Mouse (Mus musculus): ENCODE measurements around the gene Gm14569. TPM values are rescaled to one million over a fixed set of nuclear protein-coding genes. Genes with fewer than 3 reads are reported as not detected.

The Gm14569 gene
- polyA plus RNA-seq, 1 experiment = not detected

DNA sequence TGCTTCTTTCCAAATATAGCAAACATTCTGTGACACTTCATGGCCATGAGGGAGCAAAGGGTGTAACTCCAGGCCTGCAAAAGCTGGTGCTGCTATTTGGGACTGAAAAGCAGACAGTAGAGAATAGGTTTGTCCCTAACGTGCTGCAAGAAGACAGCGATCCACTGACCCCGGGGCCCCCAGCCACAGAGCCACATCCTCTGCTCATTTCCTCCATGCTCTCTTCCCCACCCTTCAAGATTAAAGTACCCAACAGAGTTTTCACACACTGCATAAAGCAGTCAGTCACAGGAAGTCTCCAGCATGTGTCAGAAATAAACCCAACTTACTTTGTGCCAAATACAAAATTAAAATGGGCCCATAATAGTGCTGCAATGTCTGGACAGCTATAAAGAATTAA lies 16.8 kb downstream of the Gm14569 start:
- 84% methylated on average over 3 of the region's 3 CpGs for WGBS
- no peaks in the 10 kb centered on the region for H3K4me1 ChIP-seq (ENCODE audit: control insufficient read depth, insufficient read depth, low read length)
- no peak overlapping the region for H3K27ac ChIP-seq (ENCODE audit: insufficient read depth, low read depth, low read length)
- TF ChIP-seq CTCF (IDR thresholded peaks at IDR 0.05; ENCODE audit: insufficient read depth, low read depth, low read length) = no peak
- TF ChIP-seq POLR2A (IDR thresholded peaks at IDR 0.05; ENCODE audit: insufficient read depth, low read depth, low read length) = no peak
- H3K4me3 ChIP-seq (ENCODE audit: insufficient read depth, low read depth, low read length) = no peak overlapping the region

DNA sequence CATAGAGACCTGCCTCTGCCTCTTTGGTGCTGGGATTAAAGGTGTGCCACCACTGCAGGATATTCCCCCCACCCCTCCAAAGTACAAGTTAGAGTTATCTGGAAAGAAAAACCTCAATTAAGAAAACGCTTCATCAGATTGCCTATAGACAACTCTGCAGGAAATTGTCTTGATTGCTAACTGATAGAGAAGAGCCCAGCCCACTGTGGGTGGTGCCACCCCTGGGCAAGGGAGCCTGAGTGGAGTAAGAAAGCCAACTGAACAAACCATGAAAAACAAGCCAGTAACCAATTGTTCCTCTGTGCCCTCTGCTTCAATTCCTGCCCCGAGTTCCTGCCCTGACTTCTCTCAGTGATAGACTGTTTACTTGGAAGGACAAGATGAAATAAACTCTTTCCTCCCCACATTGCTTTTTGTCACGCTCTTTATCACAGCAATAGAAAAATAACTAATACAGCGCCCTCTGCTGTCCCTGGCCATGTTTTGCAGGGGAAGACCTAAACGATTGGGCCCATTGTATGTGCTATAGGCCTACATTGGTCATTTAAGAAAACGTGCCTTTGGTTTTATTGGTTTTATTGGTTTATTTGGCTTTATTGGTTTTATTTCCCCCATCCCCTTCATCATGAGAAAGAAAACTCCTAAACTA lies 17.4 kb downstream of the Gm14569 start:
- WGBS = 62% methylated on average over 6 of the region's 6 CpGs
- Histone ChIP-seq H3K4me3 (ENCODE audit: insufficient read depth, low read depth, low read length) (no peak overlapping the region), H3K27ac (ENCODE audit: insufficient read depth, low read depth, low read length) (no peak overlapping the region), H3K4me1 (ENCODE audit: control insufficient read depth, insufficient read depth, low read length) (no peaks in the 10 kb centered on the region)
- no peak for TF ChIP-seq POLR2A (IDR thresholded peaks at IDR 0.05; ENCODE audit: insufficient read depth, low read depth, low read length)
- no peak for TF ChIP-seq CTCF (IDR thresholded peaks at IDR 0.05; ENCODE audit: insufficient read depth, low read depth, low read length)

GRCm38 (mm10) chrX:36456031-36456430 lies 35.6 kb downstream of the Gm14569 start:
- no peak for TF ChIP-seq CTCF (IDR thresholded peaks at IDR 0.05; ENCODE audit: insufficient read depth, low read depth, low read length)
- TF ChIP-seq POLR2A (IDR thresholded peaks at IDR 0.05; ENCODE audit: insufficient read depth, low read depth, low read length) = no peak
- H3K4me3 ChIP-seq (ENCODE audit: insufficient read depth, low read depth, low read length) = no peak overlapping the region
- 13% methylated on average over 1 of the region's 1 CpGs for WGBS
- H3K27ac ChIP-seq (ENCODE audit: insufficient read depth, low read depth, low read length) = no peak overlapping the region
- H3K4me1 ChIP-seq (ENCODE audit: control insufficient read depth, insufficient read depth, low read length) = no peaks in the 10 kb centered on the region

DNA sequence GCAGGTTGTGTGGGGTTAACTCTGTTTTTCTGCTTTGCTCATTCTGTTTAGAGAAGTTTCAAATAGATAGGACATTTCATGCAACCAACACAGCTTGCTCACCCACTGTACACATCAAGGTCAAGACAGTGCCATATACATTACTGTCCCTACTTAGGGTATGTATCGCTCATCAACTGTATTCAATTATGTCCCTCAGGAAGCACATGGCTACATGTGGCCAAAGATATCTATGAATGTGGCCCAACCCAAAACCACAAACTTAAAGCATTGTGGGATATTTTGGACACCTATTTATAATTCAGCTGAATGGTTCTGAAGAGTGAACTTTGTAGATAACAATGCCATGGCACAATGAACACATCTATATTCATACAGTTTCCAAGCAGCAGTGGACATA lies 53.7 kb downstream of the Gm14569 start:
- Histone ChIP-seq H3K27ac (ENCODE audit: insufficient read depth, low read depth, low read length) (no peak overlapping the region), H3K4me3 (ENCODE audit: insufficient read depth, low read depth, low read length) (no peak overlapping the region), H3K4me1 (ENCODE audit: control insufficient read depth, insufficient read depth, low read length) (no peaks in the 10 kb centered on the region)
- 88% methylated on average over 1 of the region's 1 CpGs for WGBS
- TF ChIP-seq POLR2A (IDR thresholded peaks at IDR 0.05; ENCODE audit: insufficient read depth, low read depth, low read length) = no peak
- no peak for TF ChIP-seq CTCF (IDR thresholded peaks at IDR 0.05; ENCODE audit: insufficient read depth, low read depth, low read length)

GRCm38 (mm10) chrX:36434993-36435392 lies 56.6 kb downstream of the Gm14569 start:
- no peak overlapping the region for H3K27ac ChIP-seq (ENCODE audit: insufficient read depth, low read depth, low read length)
- no peak for TF ChIP-seq POLR2A (IDR thresholded peaks at IDR 0.05; ENCODE audit: insufficient read depth, low read depth, low read length)
- TF ChIP-seq CTCF (IDR thresholded peaks at IDR 0.05; ENCODE audit: insufficient read depth, low read depth, low read length) = no peak
- H3K4me3 ChIP-seq (ENCODE audit: insufficient read depth, low read depth, low read length) = no peak overlapping the region
- no peaks in the 10 kb centered on the region for H3K4me1 ChIP-seq (ENCODE audit: control insufficient read depth, insufficient read depth, low read length)
- WGBS = 47% methylated on average over 6 of the region's 6 CpGs

DNA sequence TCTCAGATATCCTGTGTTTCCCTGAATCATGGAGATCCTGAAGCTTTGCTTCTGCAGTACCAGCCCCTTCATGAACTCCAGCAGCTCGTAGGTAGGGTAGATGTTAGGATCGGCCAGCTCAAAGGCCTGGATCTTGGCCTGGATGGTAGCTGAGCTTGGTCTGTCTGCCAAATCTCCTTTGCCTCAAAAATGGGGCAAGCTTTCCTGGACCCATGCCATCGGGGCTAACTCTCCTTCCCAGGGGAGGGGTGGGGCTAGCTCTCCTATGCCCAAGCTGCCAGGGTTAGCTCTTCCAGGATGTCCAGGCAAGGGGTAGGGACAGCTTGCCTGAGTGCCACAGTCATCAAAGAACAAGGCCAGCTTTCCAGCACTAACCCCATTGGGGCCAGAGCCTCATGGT lies 72.5 kb downstream of the Gm14569 start:
- WGBS = 60% methylated on average over 3 of the region's 3 CpGs
- no peak overlapping the region for H3K27ac ChIP-seq (ENCODE audit: insufficient read depth, low read depth, low read length)

GRCm38 (mm10) chrX:36402316-36402715 lies 89.3 kb downstream of the Gm14569 start:
- WGBS = 59% methylated on average over 6 of the region's 6 CpGs
- no peak overlapping the region for H3K27ac ChIP-seq (ENCODE audit: insufficient read depth, low read depth, low read length)
- H3K4me3 ChIP-seq (ENCODE audit: insufficient read depth, low read depth, low read length) = no peak overlapping the region
- H3K4me1 ChIP-seq (ENCODE audit: control insufficient read depth, insufficient read depth, low read length) = no peaks in the 10 kb centered on the region
- TF ChIP-seq POLR2A (IDR thresholded peaks at IDR 0.05; ENCODE audit: insufficient read depth, low read depth, low read length) (no peak), CTCF (IDR thresholded peaks at IDR 0.05; ENCODE audit: insufficient read depth, low read depth, low read length) (no peak)

More for the DNA sequence above, 72.5 kb downstream of the Gm14569 start:
- no peak for TF ChIP-seq POLR2A (IDR thresholded peaks at IDR 0.05; ENCODE audit: insufficient read depth, low read depth, low read length)
- TF ChIP-seq CTCF (IDR thresholded peaks at IDR 0.05; ENCODE audit: insufficient read depth, low read depth, low read length) = no peak
- no peaks in the 10 kb centered on the region for H3K4me1 ChIP-seq (ENCODE audit: control insufficient read depth, insufficient read depth, low read length)
- H3K4me3 ChIP-seq (ENCODE audit: insufficient read depth, low read depth, low read length) = no peak overlapping the region

DNA sequence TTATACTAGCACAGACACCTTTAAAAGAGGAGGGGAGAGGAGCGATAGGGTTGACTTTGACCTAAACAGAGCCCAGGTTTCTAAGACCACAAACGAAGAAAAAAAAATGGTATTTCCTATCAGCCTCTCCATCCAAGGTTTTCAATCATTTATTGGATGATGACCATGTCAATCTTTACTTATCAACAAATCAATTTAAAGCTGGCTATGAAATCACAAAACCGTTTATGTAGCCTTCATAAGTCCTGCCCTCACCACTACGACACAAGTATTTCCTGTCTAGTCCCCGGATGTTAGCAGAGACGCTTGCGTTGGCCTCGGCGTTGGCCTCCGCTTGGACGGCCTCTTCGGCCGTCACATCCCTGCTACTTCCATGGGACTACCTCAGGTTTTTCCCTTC lies 90.7 kb downstream of the Gm14569 start, which contains the start of gene Gm6268:
Gene Gm6268 (plus strand): TSS at position 301 of the 400 bp plus-strand sequence.
- Histone ChIP-seq H3K4me3 (ENCODE audit: insufficient read depth, low read depth, low read length) (no peak within 1 kb of the TSS), H3K27ac (ENCODE audit: insufficient read depth, low read depth, low read length) (no peak within 1 kb of the TSS), H3K4me1 (ENCODE audit: control insufficient read depth, insufficient read depth, low read length) (no peaks in the 10 kb centered on the region)
- TF ChIP-seq CTCF (IDR thresholded peaks at IDR 0.05; ENCODE audit: insufficient read depth, low read depth, low read length) (no peak), POLR2A (IDR thresholded peaks at IDR 0.05; ENCODE audit: insufficient read depth, low read depth, low read length) (no peak)
- WGBS = 92% methylated on average over 13 of the region's 13 CpGs

- no peak overlapping the region for H3K4me3 ChIP-seq (ENCODE audit: insufficient read depth, low read depth, low read length)
- 0 out of 2 replicates have a peak, but pooled peaks cover 3% of the 10 kb centered on the region for H3K4me1 ChIP-seq (ENCODE audit: control insufficient read depth, insufficient read depth, low read length)
- no peak overlapping the region for H3K27ac ChIP-seq (ENCODE audit: insufficient read depth, low read depth, low read length)
- WGBS = 32% methylated on average over 6 of the region's 6 CpGs
- TF ChIP-seq POLR2A (IDR thresholded peaks at IDR 0.05; ENCODE audit: insufficient read depth, low read depth, low read length) = no peak
- no peak for TF ChIP-seq CTCF (IDR thresholded peaks at IDR 0.05; ENCODE audit: insufficient read depth, low read depth, low read length)
These were observed 98.4 kb downstream of the Gm14569 start for GRCm38 (mm10) chrX:36393279-36393678.
